Mouse (Mus musculus): ENCODE data around the gene Ubap2. TPM values are rescaled to one million over a fixed set of nuclear protein-coding genes. Genes with fewer than 3 reads are reported as not detected.

The Ubap2 gene
- 56.6 and 59.0 TPM in 2 replicates for polyA plus RNA-seq (2015; fragmentation: Nextera tagmentation; extraction: Ambion mirVana)

GRCm38 (mm10) chr4:41274980-41275850 is at the start of gene Ubap2:
Gene Ubap2, minus strand, starts transcription at chr4:41275144.
- Histone ChIP-seq H3K4me3 (peak within 1 kb of the TSS; percentile 86), H3K36me3 (ENCODE audit: poor library complexity, severe bottlenecking) (peaks cover 10% of the 10 kb centered on the region), H3K4me1 (peaks cover 28% of the 10 kb centered on the region), H3K9me3 (replicated peaks) (no peaks in the 10 kb centered on the region), H3K27ac (peak within 1 kb of the TSS; percentile 88), H3K9ac (peak within 1 kb of the TSS; percentile 88), H3K27me3 (no peaks in the 10 kb centered on the region), H3K4me2 (peak within 1 kb of the TSS; percentile 86)
- ATAC-seq, result peak; percentile 98
- WGBS, result under 1% methylated on average over 60 of the region's 60 CpGs

- H3K9ac ChIP-seq, result no peak overlapping the region
- H3K9me3 ChIP-seq (replicated peaks), result no peaks in the 10 kb centered on the region
- H3K4me1 ChIP-seq, result no peaks in the 10 kb centered on the region
- H3K27me3 ChIP-seq, result no peaks in the 10 kb centered on the region
- H3K4me3 ChIP-seq, result no peak overlapping the region
- no peak for ATAC-seq
- H3K4me2 ChIP-seq, result no peak overlapping the region
- no peak overlapping the region for H3K27ac ChIP-seq
- H3K36me3 ChIP-seq (ENCODE audit: poor library complexity, severe bottlenecking), result no peaks in the 10 kb centered on the region
- WGBS, result 79% methylated on average over 4 of the region's 4 CpGs
Measured at GRCm38 (mm10) chr4:41320971-41321370, 46.0 kb upstream of the Ubap2 start.

- Histone ChIP-seq H3K4me3 (no peak overlapping the region), H3K9me3 (replicated peaks) (no peaks in the 10 kb centered on the region), H3K9ac (no peak overlapping the region), H3K4me1 (peaks cover 14% of the 10 kb centered on the region), H3K27ac (no peak overlapping the region), H3K27me3 (no peaks in the 10 kb centered on the region), H3K4me2 (no peak overlapping the region), H3K36me3 (ENCODE audit: poor library complexity, severe bottlenecking) (no peaks in the 10 kb centered on the region)
- ATAC-seq, result no peak
- WGBS, result 93% methylated on average over 5 of the region's 5 CpGs
Measured at GRCm38 (mm10) chr4:41318267-41318666, 43.3 kb upstream of the Ubap2 start.

- peak overlapping the region; percentile 92 for H3K27ac ChIP-seq
- peak overlapping the region; percentile 97 for H3K9ac ChIP-seq
- 63% methylated on average over 8 of the region's 8 CpGs for WGBS
- peaks cover 30% of the 10 kb centered on the region for H3K4me1 ChIP-seq
- H3K4me2 ChIP-seq, result peak overlapping the region; percentile 80
- no peaks in the 10 kb centered on the region for H3K27me3 ChIP-seq
- H3K4me3 ChIP-seq, result peak overlapping the region; percentile 99
- ATAC-seq, result no peak
- H3K9me3 ChIP-seq (replicated peaks), result no peaks in the 10 kb centered on the region
- H3K36me3 ChIP-seq (ENCODE audit: poor library complexity, severe bottlenecking), result peaks cover 25% of the 10 kb centered on the region
Measured at GRCm38 (mm10) chr4:41315173-41315572, 40.2 kb upstream of the Ubap2 start.

- Histone ChIP-seq H3K4me1 (peaks cover 30% of the 10 kb centered on the region), H3K4me3 (peak within 1 kb of the TSS; percentile 99), H3K27ac (peak within 1 kb of the TSS; percentile 92), H3K9ac (peak within 1 kb of the TSS; percentile 97), H3K27me3 (no peaks in the 10 kb centered on the region), H3K9me3 (replicated peaks) (no peaks in the 10 kb centered on the region), H3K36me3 (ENCODE audit: poor library complexity, severe bottlenecking) (peaks cover 32% of the 10 kb centered on the region), H3K4me2 (peak within 1 kb of the TSS; percentile 80)
- ATAC-seq, result peak; percentile 98
- under 1% methylated on average over 70 of the region's 70 CpGs for WGBS
Measured at GRCm38 (mm10) chr4:41314141-41315129, 39.5 kb upstream of the Ubap2 start, which contains the start of gene Dcaf12. Gene Dcaf12, minus strand, starts transcription at chr4:41314889.

- H3K4me3 ChIP-seq, result peak overlapping the region; percentile 99
- peak overlapping the region; percentile 97 for H3K9ac ChIP-seq
- H3K36me3 ChIP-seq (ENCODE audit: poor library complexity, severe bottlenecking), result peaks cover 39% of the 10 kb centered on the region
- H3K27me3 ChIP-seq, result no peaks in the 10 kb centered on the region
- H3K9me3 ChIP-seq (replicated peaks), result no peaks in the 10 kb centered on the region
- peak; percentile 27; the same call in 1 of the 2 replicates for ATAC-seq
- 14% methylated on average over 14 of the region's 14 CpGs for WGBS
- H3K27ac ChIP-seq, result peak overlapping the region; percentile 92; the same call in 1 of the 2 replicates
- peak overlapping the region; percentile 80 for H3K4me2 ChIP-seq
- H3K4me1 ChIP-seq, result peaks cover 30% of the 10 kb centered on the region
Measured at GRCm38 (mm10) chr4:41313722-41314121, 38.8 kb upstream of the Ubap2 start.

GRCm38 (mm10) chr4:41310567-41311563 is 35.9 kb upstream of the Ubap2 start:
- Histone ChIP-seq H3K36me3 (ENCODE audit: poor library complexity, severe bottlenecking) (peaks cover 58% of the 10 kb centered on the region), H3K4me1 (peaks cover 30% of the 10 kb centered on the region), H3K27ac (no peak overlapping the region), H3K27me3 (no peaks in the 10 kb centered on the region), H3K9me3 (replicated peaks) (no peaks in the 10 kb centered on the region), H3K9ac (no peak overlapping the region), H3K4me2 (no peak overlapping the region), H3K4me3 (no peak overlapping the region)
- no peak for ATAC-seq
- 93% methylated on average over 9 of the region's 9 CpGs for WGBS

- H3K27ac ChIP-seq, result no peak overlapping the region
- H3K36me3 ChIP-seq (ENCODE audit: poor library complexity, severe bottlenecking), result peaks cover 64% of the 10 kb centered on the region
- no peak for ATAC-seq
- no peak overlapping the region for H3K4me3 ChIP-seq
- H3K4me2 ChIP-seq, result no peak overlapping the region
- H3K27me3 ChIP-seq, result no peaks in the 10 kb centered on the region
- WGBS, result 89% methylated on average over 6 of the region's 6 CpGs
- H3K4me1 ChIP-seq, result peaks cover 7% of the 10 kb centered on the region
- no peak overlapping the region for H3K9ac ChIP-seq
- no peaks in the 10 kb centered on the region for H3K9me3 ChIP-seq (replicated peaks)
Measured at GRCm38 (mm10) chr4:41307406-41307805, 32.5 kb upstream of the Ubap2 start.

GRCm38 (mm10) chr4:41304302-41304701 is 29.4 kb upstream of the Ubap2 start:
- H3K4me2 ChIP-seq, result no peak overlapping the region
- no peak overlapping the region for H3K4me3 ChIP-seq
- no peaks in the 10 kb centered on the region for H3K4me1 ChIP-seq
- H3K9ac ChIP-seq, result no peak overlapping the region
- WGBS, result 77% methylated on average over 3 of the region's 3 CpGs
- H3K27me3 ChIP-seq, result no peaks in the 10 kb centered on the region
- no peaks in the 10 kb centered on the region for H3K9me3 ChIP-seq (replicated peaks)
- no peak for ATAC-seq
- peaks cover 64% of the 10 kb centered on the region for H3K36me3 ChIP-seq (ENCODE audit: poor library complexity, severe bottlenecking)
- H3K27ac ChIP-seq, result no peak overlapping the region

GRCm38 (mm10) chr4:41303671-41304070 is 28.7 kb upstream of the Ubap2 start:
- Histone ChIP-seq H3K9me3 (replicated peaks) (no peaks in the 10 kb centered on the region), H3K27ac (no peak overlapping the region), H3K36me3 (ENCODE audit: poor library complexity, severe bottlenecking) (peaks cover 64% of the 10 kb centered on the region), H3K4me3 (no peak overlapping the region), H3K27me3 (no peaks in the 10 kb centered on the region), H3K4me1 (no peaks in the 10 kb centered on the region), H3K4me2 (no peak overlapping the region), H3K9ac (no peak overlapping the region)
- no peak for ATAC-seq
- WGBS, result 82% methylated on average over 7 of the region's 7 CpGs

- 93% methylated on average over 5 of the region's 5 CpGs for WGBS
- H3K27me3 ChIP-seq, result no peaks in the 10 kb centered on the region
- no peak overlapping the region for H3K4me3 ChIP-seq
- H3K27ac ChIP-seq, result no peak overlapping the region
- no peaks in the 10 kb centered on the region for H3K9me3 ChIP-seq (replicated peaks)
- no peak overlapping the region for H3K4me2 ChIP-seq
- 0 out of 2 replicates have a peak, but pooled peaks cover 4% of the 10 kb centered on the region for H3K4me1 ChIP-seq
- no peak overlapping the region for H3K9ac ChIP-seq
- peaks cover 89% of the 10 kb centered on the region for H3K36me3 ChIP-seq (ENCODE audit: poor library complexity, severe bottlenecking)
- no peak for ATAC-seq
Measured at GRCm38 (mm10) chr4:41298976-41299375, 24.0 kb upstream of the Ubap2 start.

All from forebrain, embryonic 13.5 days (tissue).